Mouse (Mus musculus) neural tube, embryonic 13.5 days (tissue): ENCODE data around the gene Galnt6. TPM values are rescaled to one million over a fixed set of nuclear protein-coding genes. Genes with fewer than 3 reads are reported as not detected.

ENCODE experiments used
- ATAC-seq: fragments of 200-750 bp; cut with Nextera tagmentation; 2 replicates; pipeline ENCODE4 v1.8.0; 2017; ENCODE audit warnings: low read depth, mild to moderate bottlenecking, moderate TSS enrichment, moderate library complexity
- H3K27ac ChIP-seq: fragments of 300-500 bp; sonication (generic); replicated peaks from 2 replicates; pipeline ENCODE4 v1.5.1; 2015; ENCODE audit warnings: moderate library complexity, mild to moderate bottlenecking, inconsistent platforms
- H3K27me3 ChIP-seq: fragments of 300-500 bp; sonication (generic); 2 replicates; pipeline ENCODE4 v1.6.1; 2015; ENCODE audit warnings: mild to moderate bottlenecking, inconsistent platforms
- H3K36me3 ChIP-seq: fragments of 300-500 bp; sonication (generic); 2 replicates; pipeline ENCODE4 v1.6.1; 2015; ENCODE audit warnings: mild to moderate bottlenecking, inconsistent platforms
- H3K4me1 ChIP-seq: fragments of 300-500 bp; sonication (generic); replicated peaks from 2 replicates; pipeline ENCODE4 v1.6.1; 2015; ENCODE audit warnings: inconsistent platforms
- H3K4me2 ChIP-seq: fragments of 300-500 bp; sonication (generic); 2 replicates; pipeline ENCODE4 v1.6.1; 2015; ENCODE audit warnings: inconsistent platforms, mild to moderate bottlenecking, moderate library complexity
- H3K4me3 ChIP-seq: fragments of 300-500 bp; sonication (generic); 2 replicates; pipeline ENCODE4 v1.5.1; 2015; ENCODE audit warnings: mild to moderate bottlenecking, inconsistent platforms
- H3K9ac ChIP-seq: fragments of 300-500 bp; sonication (generic); 2 replicates; pipeline ENCODE4 v1.6.1; 2015; ENCODE audit warnings: moderate library complexity, mild to moderate bottlenecking, inconsistent platforms
- H3K9me3 ChIP-seq: fragments of 300-500 bp; sonication (generic); 2 replicates; pipeline ENCODE4 v1.6.1; 2016; ENCODE audit warnings: inconsistent platforms
- WGBS: fragments of 180-500 bp; shearing (Covaris S2); methylation state at CpG from one replicate; pipeline ENCODE4 v1.1.7; 2015; 5-methylcytosine and 5-hydroxymethylcytosine counted together
- polyA plus RNA-seq: library from polyadenylated mRNA; unstranded; fragments of >200 nt; fragmentation: Nextera tagmentation; extraction: Ambion mirVana; gene quantifications from 2 replicates; pipeline ENCODE4 v1.2.1, GENCODE M21; 2015

Galnt6 gene
- polyA plus RNA-seq, 1 experiment from 2014 or later: 0.38 TPM

GRCm38 (mm10) chr15:100752439-100752838, 23.3 kb upstream of the Galnt6 start:
- peaks cover 12% of the 10 kb centered on the region; the same call in 1 of the 2 replicates for H3K27me3 ChIP-seq
- no peak overlapping the region for H3K9ac ChIP-seq
- H3K36me3 ChIP-seq: no peaks in the 10 kb centered on the region
- H3K4me1 ChIP-seq: peaks cover 18% of the 10 kb centered on the region
- ATAC-seq: no peak
- H3K4me3 ChIP-seq: no peak overlapping the region
- H3K4me2 ChIP-seq: no peak overlapping the region
- H3K9me3 ChIP-seq: no peaks in the 10 kb centered on the region
- 85% methylated on average over 2 of the region's 2 CpGs for WGBS
- H3K27ac ChIP-seq: no peak overlapping the region

- WGBS: 65% methylated on average over 10 of the region's 10 CpGs
- Histone ChIP-seq H3K27me3 (peaks cover 16% of the 10 kb centered on the region; the same call in 1 of the 2 replicates), H3K36me3 (no peaks in the 10 kb centered on the region), H3K9me3 (no peaks in the 10 kb centered on the region), H3K4me1 (peaks cover 15% of the 10 kb centered on the region), H3K4me3 (no peak overlapping the region), H3K4me2 (no peak overlapping the region), H3K27ac (no peak overlapping the region), H3K9ac (no peak overlapping the region)
- ATAC-seq: no peak
Observed at GRCm38 (mm10) chr15:100749751-100750538, 20.8 kb upstream of the Galnt6 start.

- H3K27me3 ChIP-seq: peaks cover 10% of the 10 kb centered on the region; the same call in 1 of the 2 replicates
- peaks cover 13% of the 10 kb centered on the region for H3K4me1 ChIP-seq
- no peaks in the 10 kb centered on the region for H3K36me3 ChIP-seq
- H3K27ac ChIP-seq: no peak overlapping the region
- H3K9me3 ChIP-seq: no peaks in the 10 kb centered on the region
- H3K4me3 ChIP-seq: no peak overlapping the region
- ATAC-seq: no peak
- H3K9ac ChIP-seq: no peak overlapping the region
- 93% methylated on average over 3 of the region's 3 CpGs for WGBS
- no peak overlapping the region for H3K4me2 ChIP-seq
Observed at GRCm38 (mm10) chr15:100748584-100748983, 19.4 kb upstream of the Galnt6 start.

GRCm38 (mm10) chr15:100747121-100747963, 18.2 kb upstream of the Galnt6 start:
- Histone ChIP-seq H3K36me3 (no peaks in the 10 kb centered on the region), H3K27me3 (peaks cover 9% of the 10 kb centered on the region; the same call in 1 of the 2 replicates), H3K9me3 (no peaks in the 10 kb centered on the region), H3K4me1 (peaks cover 13% of the 10 kb centered on the region), H3K4me3 (peak overlapping the region; percentile 27), H3K27ac (0 out of 2 replicates have a peak overlapping the region, but pooled peaks have one; percentile 42), H3K9ac (no peak overlapping the region), H3K4me2 (peak overlapping the region; percentile 57)
- ATAC-seq: peak; percentile 67
- WGBS: 3% methylated on average over 27 of the region's 27 CpGs

- 20% methylated on average over 6 of the region's 6 CpGs for WGBS
- H3K9ac ChIP-seq: no peak overlapping the region
- H3K36me3 ChIP-seq: no peaks in the 10 kb centered on the region
- ATAC-seq: peak; percentile 61; the same call in 1 of the 2 replicates
- peaks cover 9% of the 10 kb centered on the region; the same call in 1 of the 2 replicates for H3K27me3 ChIP-seq
- peak overlapping the region; percentile 27 for H3K4me3 ChIP-seq
- peak overlapping the region; percentile 57 for H3K4me2 ChIP-seq
- peaks cover 13% of the 10 kb centered on the region for H3K4me1 ChIP-seq
- no peaks in the 10 kb centered on the region for H3K9me3 ChIP-seq
- no peak overlapping the region for H3K27ac ChIP-seq
Observed at GRCm38 (mm10) chr15:100746478-100747120, 17.4 kb upstream of the Galnt6 start.

GRCm38 (mm10) chr15:100743238-100743637, 14.1 kb upstream of the Galnt6 start:
- peaks cover 5% of the 10 kb centered on the region; the same call in 1 of the 2 replicates for H3K27me3 ChIP-seq
- no peak overlapping the region for H3K9ac ChIP-seq
- H3K4me3 ChIP-seq: no peak overlapping the region
- H3K27ac ChIP-seq: no peak overlapping the region
- WGBS: 89% methylated on average over 6 of the region's 6 CpGs
- no peaks in the 10 kb centered on the region for H3K9me3 ChIP-seq
- no peak overlapping the region for H3K4me2 ChIP-seq
- no peak for ATAC-seq
- H3K4me1 ChIP-seq: peaks cover 13% of the 10 kb centered on the region
- no peaks in the 10 kb centered on the region for H3K36me3 ChIP-seq

- H3K4me1 ChIP-seq: no peaks in the 10 kb centered on the region
- no peak overlapping the region for H3K9ac ChIP-seq
- no peak overlapping the region for H3K27ac ChIP-seq
- WGBS: 89% methylated on average over 6 of the region's 6 CpGs
- ATAC-seq: no peak
- H3K4me3 ChIP-seq: no peak overlapping the region
- H3K36me3 ChIP-seq: no peaks in the 10 kb centered on the region
- H3K27me3 ChIP-seq: no peaks in the 10 kb centered on the region
- no peaks in the 10 kb centered on the region for H3K9me3 ChIP-seq
- no peak overlapping the region for H3K4me2 ChIP-seq
Observed at GRCm38 (mm10) chr15:100739442-100739841, 10.3 kb upstream of the Galnt6 start.

GRCm38 (mm10) chr15:100738351-100738781, 9.2 kb upstream of the Galnt6 start:
- WGBS: 77% methylated on average over 7 of the region's 7 CpGs
- H3K9me3 ChIP-seq: no peaks in the 10 kb centered on the region
- H3K27me3 ChIP-seq: no peaks in the 10 kb centered on the region
- no peaks in the 10 kb centered on the region for H3K36me3 ChIP-seq
- no peak for ATAC-seq
- H3K4me2 ChIP-seq: no peak overlapping the region
- H3K4me3 ChIP-seq: no peak overlapping the region
- no peaks in the 10 kb centered on the region for H3K4me1 ChIP-seq
- no peak overlapping the region for H3K27ac ChIP-seq
- no peak overlapping the region for H3K9ac ChIP-seq

- Histone ChIP-seq H3K4me2 (no peak overlapping the region), H3K4me3 (no peak overlapping the region), H3K27ac (no peak overlapping the region), H3K9ac (no peak overlapping the region), H3K27me3 (no peaks in the 10 kb centered on the region), H3K9me3 (no peaks in the 10 kb centered on the region), H3K36me3 (no peaks in the 10 kb centered on the region), H3K4me1 (no peaks in the 10 kb centered on the region)
- no peak for ATAC-seq
- 91% methylated on average over 3 of the region's 3 CpGs for WGBS
Observed at GRCm38 (mm10) chr15:100737667-100738066, 8.5 kb upstream of the Galnt6 start.

GRCm38 (mm10) chr15:100735953-100736300, 6.8 kb upstream of the Galnt6 start:
- no peaks in the 10 kb centered on the region for H3K9me3 ChIP-seq
- peaks cover 13% of the 10 kb centered on the region for H3K27me3 ChIP-seq
- H3K4me2 ChIP-seq: no peak overlapping the region
- H3K36me3 ChIP-seq: no peaks in the 10 kb centered on the region
- H3K9ac ChIP-seq: no peak overlapping the region
- no peak for ATAC-seq
- H3K4me1 ChIP-seq: no peaks in the 10 kb centered on the region
- no peak overlapping the region for H3K27ac ChIP-seq
- WGBS: 86% methylated on average over 9 of the region's 9 CpGs
- H3K4me3 ChIP-seq: no peak overlapping the region

- 80% methylated on average over 14 of the region's 15 CpGs for WGBS
- H3K27ac ChIP-seq: no peak overlapping the region
- no peaks in the 10 kb centered on the region for H3K9me3 ChIP-seq
- H3K4me1 ChIP-seq: no peaks in the 10 kb centered on the region
- peaks cover 19% of the 10 kb centered on the region for H3K27me3 ChIP-seq
- no peak overlapping the region for H3K4me2 ChIP-seq
- H3K36me3 ChIP-seq: no peaks in the 10 kb centered on the region
- no peak for ATAC-seq
- H3K9ac ChIP-seq: no peak overlapping the region
- no peak overlapping the region for H3K4me3 ChIP-seq
Observed at GRCm38 (mm10) chr15:100735095-100735952, 6.1 kb upstream of the Galnt6 start.
